Mouse (Mus musculus) megakaryocyte, embryonic 14.5 days (primary cell): ENCODE results near the gene Rnf157. TPM values are rescaled to one million over a fixed set of nuclear protein-coding genes. Genes with fewer than 3 reads are reported as not detected.

ENCODE experiments used
- H3K27me3 ChIP-seq: replicated peaks from 2 replicates; pipeline ENCODE3; 2012; ENCODE audit warnings: inconsistent platforms
- H3K36me3 ChIP-seq: replicated peaks from 2 replicates; pipeline ENCODE3; 2012; ENCODE audit warnings: low read length, inconsistent platforms, mixed read lengths
- H3K4me1 ChIP-seq: 2 replicates; pipeline ENCODE4 v1.6.1; 2012; ENCODE audit warnings: inconsistent platforms
- H3K4me3 ChIP-seq: replicated peaks from 2 replicates; pipeline ENCODE3; 2012; ENCODE audit warnings: moderate library complexity, mild to moderate bottlenecking, inconsistent platforms
- H3K9me3 ChIP-seq: 2 replicates; pipeline ENCODE4 v1.6.1; 2012; ENCODE audit warnings: inconsistent platforms
- FLI1 ChIP-seq: IDR thresholded peaks from 2 replicates; pipeline ENCODE4 v1.6.1; 2012; ENCODE audit warnings: low read length, inconsistent platforms, mixed read lengths
- GATA1 ChIP-seq: IDR thresholded peaks from 3 replicates; pipeline ENCODE4 v1.6.1; 2012; ENCODE audit warnings: mixed read lengths, low read length, inconsistent platforms, borderline replicate concordance
- polyA plus RNA-seq: library from polyadenylated mRNA; stranded (reverse); fragments of >175 nt; gene quantifications from 2 replicates; pipeline ENCODE4 v1.2.3, GENCODE M21; 2012; ENCODE audit warnings: low replicate concordance; ENCODE audit not compliant: insufficient read depth

Gene Rnf157
- polyA plus RNA-seq, 1 experiment: 1.8 TPM

DNA sequence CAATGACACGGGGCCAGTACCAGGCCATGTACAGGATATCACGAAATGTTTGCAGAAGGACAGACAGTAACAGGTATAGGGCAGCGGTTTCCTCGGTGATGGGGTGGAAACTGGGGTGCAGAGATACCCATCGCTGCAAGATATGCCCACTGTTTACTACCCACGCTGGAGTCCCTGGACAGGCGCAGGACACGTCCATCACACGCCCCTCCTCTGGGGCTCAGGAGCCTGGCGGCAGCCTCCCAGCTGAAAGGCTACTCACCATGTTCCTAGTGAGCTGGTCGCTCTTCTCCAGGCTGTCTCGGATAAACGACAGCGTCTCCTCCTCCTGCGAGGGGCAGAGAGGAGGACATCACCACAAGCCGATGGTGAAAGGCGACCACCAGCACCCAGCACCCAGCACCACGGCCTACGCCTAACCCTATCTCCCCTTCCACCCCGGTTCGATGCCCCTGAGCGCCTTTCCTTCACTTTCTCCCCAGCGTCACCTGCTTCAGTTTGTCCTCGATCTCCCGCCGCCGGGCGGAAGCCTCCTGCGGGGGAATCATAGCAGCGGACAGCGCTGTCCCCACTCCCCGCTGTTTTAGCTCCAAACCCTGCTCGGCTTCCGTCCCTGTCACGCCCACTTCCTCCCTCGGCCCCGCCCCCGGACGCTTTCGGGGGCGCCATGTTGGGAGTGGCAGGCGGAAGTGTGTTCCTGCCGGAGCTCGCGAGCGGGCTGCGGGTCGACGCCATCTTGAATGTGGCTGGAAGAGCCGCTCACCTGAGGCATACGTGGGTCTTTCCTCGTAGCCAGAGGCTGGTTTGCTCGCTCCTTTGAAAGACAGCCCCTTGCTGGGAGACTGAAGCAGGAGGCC, 106.5 kb downstream of the Rnf157 start:
- H3K4me3 ChIP-seq: peak overlapping the region; percentile 99
- peaks cover 7% of the 10 kb centered on the region; the same call in 1 of the 2 replicates for H3K9me3 ChIP-seq
- H3K36me3 ChIP-seq: peaks cover 40% of the 10 kb centered on the region
- H3K4me1 ChIP-seq: peaks cover 36% of the 10 kb centered on the region
- no peak for TF ChIP-seq FLI1
- no peak for TF ChIP-seq GATA1
- no peaks in the 10 kb centered on the region for H3K27me3 ChIP-seq

- peak overlapping the region; percentile 99 for H3K4me3 ChIP-seq
- TF ChIP-seq FLI1 (no peak), GATA1 (no peak)
- H3K4me1 ChIP-seq: peaks cover 33% of the 10 kb centered on the region
- peaks cover 50% of the 10 kb centered on the region for H3K36me3 ChIP-seq
- no peaks in the 10 kb centered on the region for H3K27me3 ChIP-seq
- peaks cover 7% of the 10 kb centered on the region; the same call in 1 of the 2 replicates for H3K9me3 ChIP-seq
Observed at GRCm38 (mm10) chr11:116305423-116305822, 107.4 kb downstream of the Rnf157 start.

DNA sequence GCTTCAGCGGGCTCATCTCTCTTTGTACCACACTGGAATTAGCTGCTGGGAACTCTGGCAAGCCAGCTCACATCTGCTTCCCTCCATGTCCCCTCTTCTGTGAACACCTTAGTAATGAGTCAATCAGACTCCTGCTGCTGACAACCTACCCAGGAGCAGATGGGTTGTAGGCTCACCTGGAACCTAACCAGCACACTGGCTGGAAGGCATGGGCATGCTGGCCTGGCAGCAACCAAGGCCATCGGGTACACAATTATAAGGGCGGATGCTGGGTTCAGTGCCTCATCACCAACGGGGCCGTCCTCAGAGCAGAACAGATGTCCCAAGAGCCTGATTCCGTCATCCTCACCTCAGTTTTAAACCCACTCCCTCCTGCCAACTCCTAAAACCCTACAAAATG, 114.2 kb downstream of the Rnf157 start:
- Histone ChIP-seq H3K4me1 (peaks cover 7% of the 10 kb centered on the region), H3K9me3 (peaks cover 7% of the 10 kb centered on the region; the same call in 1 of the 2 replicates), H3K27me3 (no peaks in the 10 kb centered on the region), H3K36me3 (peaks cover 98% of the 10 kb centered on the region), H3K4me3 (no peak overlapping the region)
- TF ChIP-seq GATA1 (no peak), FLI1 (no peak)

DNA sequence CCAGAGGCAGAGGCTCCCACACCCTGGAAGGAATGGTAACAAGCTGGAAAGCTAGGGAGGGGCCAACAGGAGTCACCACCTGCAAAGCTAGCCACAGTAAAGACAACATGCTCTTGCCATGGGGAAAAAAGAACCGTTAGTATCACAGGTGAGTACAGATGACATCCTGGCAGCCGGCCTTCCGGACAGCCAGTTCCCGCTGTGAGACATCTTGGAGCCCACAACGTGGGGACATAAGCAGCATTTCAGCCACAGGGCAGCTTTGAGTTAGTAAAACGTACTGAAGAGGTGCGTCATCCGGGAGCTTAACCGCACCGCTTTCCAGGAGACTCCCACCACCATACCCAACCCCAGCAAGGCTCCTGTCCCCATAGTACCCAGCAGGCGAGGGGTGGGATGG, 114.6 kb downstream of the Rnf157 start:
- peaks cover 97% of the 10 kb centered on the region for H3K36me3 ChIP-seq
- no peak overlapping the region for H3K4me3 ChIP-seq
- peaks cover 8% of the 10 kb centered on the region for H3K4me1 ChIP-seq
- TF ChIP-seq GATA1 (no peak), FLI1 (no peak)
- H3K9me3 ChIP-seq: peaks cover 7% of the 10 kb centered on the region; the same call in 1 of the 2 replicates
- H3K27me3 ChIP-seq: no peaks in the 10 kb centered on the region

DNA sequence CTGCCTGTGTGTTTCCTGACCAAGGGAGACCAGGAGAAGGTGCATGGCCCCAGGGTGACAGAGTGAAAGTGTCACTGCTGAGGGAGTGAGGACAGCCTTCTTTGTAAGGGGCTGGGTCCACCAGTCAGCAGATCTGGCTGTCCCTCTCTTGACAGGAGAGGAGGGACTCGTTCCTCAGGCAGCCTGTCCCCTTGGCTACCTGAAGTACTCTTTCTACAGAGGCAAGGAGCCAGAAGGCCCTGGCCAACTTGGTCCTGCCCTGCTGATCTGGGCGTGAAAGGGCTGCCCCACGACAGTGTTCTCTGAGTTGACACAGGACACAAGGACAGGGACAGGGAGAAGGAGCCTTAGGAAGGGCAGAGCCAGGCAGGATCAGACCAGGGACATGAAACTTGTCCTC, 115.8 kb downstream of the Rnf157 start:
- H3K9me3 ChIP-seq: peaks cover 4% of the 10 kb centered on the region; the same call in 1 of the 2 replicates
- no peak overlapping the region for H3K4me3 ChIP-seq
- peaks cover 97% of the 10 kb centered on the region for H3K36me3 ChIP-seq
- TF ChIP-seq FLI1: no peak
- TF ChIP-seq GATA1: no peak
- no peaks in the 10 kb centered on the region for H3K27me3 ChIP-seq
- H3K4me1 ChIP-seq: peaks cover 14% of the 10 kb centered on the region

- Histone ChIP-seq H3K4me1 (peaks cover 14% of the 10 kb centered on the region), H3K9me3 (no peaks in the 10 kb centered on the region), H3K27me3 (no peaks in the 10 kb centered on the region), H3K4me3 (no peak overlapping the region), H3K36me3 (peaks cover 97% of the 10 kb centered on the region)
- TF ChIP-seq FLI1 (no peak), GATA1 (no peak)
Observed at GRCm38 (mm10) chr11:116296191-116296734, 116.6 kb downstream of the Rnf157 start.

DNA sequence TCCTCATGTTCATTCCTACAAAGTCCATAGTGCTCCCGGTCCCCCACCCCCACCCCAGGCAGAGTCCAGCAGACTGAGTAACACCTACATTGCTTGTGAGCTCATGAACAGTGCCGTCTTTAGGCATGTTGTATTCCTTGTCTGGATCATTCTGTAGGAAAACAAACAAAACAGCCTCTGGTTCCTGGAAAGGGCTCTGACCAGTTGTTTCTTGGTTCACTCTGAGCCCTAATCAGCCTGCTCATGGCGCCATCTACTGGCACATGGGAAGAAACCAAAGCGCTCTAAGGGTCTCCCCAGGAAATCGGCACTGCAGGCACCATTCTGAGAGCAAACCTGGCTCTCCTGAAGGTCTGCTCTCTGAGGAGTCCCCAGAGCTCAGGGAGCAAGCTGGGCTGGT, 118.5 kb downstream of the Rnf157 start:
- TF ChIP-seq FLI1 (no peak), GATA1 (no peak)
- Histone ChIP-seq H3K27me3 (no peaks in the 10 kb centered on the region), H3K9me3 (no peaks in the 10 kb centered on the region), H3K4me3 (no peak overlapping the region), H3K36me3 (peaks cover 97% of the 10 kb centered on the region), H3K4me1 (peaks cover 21% of the 10 kb centered on the region)

GRCm38 (mm10) chr11:116293538-116294137, 119.2 kb downstream of the Rnf157 start:
- Histone ChIP-seq H3K4me3 (no peak overlapping the region), H3K4me1 (peaks cover 21% of the 10 kb centered on the region), H3K27me3 (no peaks in the 10 kb centered on the region), H3K36me3 (peaks cover 97% of the 10 kb centered on the region), H3K9me3 (no peaks in the 10 kb centered on the region)
- no peak for TF ChIP-seq GATA1
- TF ChIP-seq FLI1: no peak

GRCm38 (mm10) chr11:116292401-116292800, 120.4 kb downstream of the Rnf157 start:
- Histone ChIP-seq H3K4me1 (peaks cover 23% of the 10 kb centered on the region), H3K27me3 (no peaks in the 10 kb centered on the region), H3K4me3 (no peak overlapping the region), H3K9me3 (no peaks in the 10 kb centered on the region), H3K36me3 (peaks cover 99% of the 10 kb centered on the region)
- TF ChIP-seq GATA1 (no peak), FLI1 (no peak)

GRCm38 (mm10) chr11:116290556-116290955, 122.3 kb downstream of the Rnf157 start:
- Histone ChIP-seq H3K27me3 (peaks cover 6% of the 10 kb centered on the region), H3K4me3 (no peak overlapping the region), H3K4me1 (peaks cover 27% of the 10 kb centered on the region), H3K36me3 (peaks cover 84% of the 10 kb centered on the region), H3K9me3 (no peaks in the 10 kb centered on the region)
- TF ChIP-seq FLI1 (no peak), GATA1 (no peak)

DNA sequence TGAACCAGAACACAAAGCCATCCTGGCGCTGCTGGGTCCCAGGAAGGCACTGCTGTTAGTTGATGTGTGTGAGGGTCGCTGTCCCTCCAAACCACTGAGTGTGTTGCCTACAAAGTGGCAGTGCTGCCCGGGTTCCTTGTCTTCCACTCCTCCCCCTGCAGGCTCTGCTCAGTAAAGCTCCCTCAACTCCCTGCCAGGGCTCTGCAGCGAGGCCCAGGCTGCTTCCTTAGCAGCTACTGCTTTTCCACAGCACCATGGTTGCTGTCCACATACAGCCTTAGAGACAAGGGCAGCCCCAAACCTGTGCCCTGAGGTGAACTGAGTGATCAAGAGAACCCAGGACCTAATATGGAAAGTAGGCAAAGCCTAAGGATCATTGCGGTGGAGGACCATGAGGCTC, 125.5 kb downstream of the Rnf157 start:
- Histone ChIP-seq H3K9me3 (peaks cover 23% of the 10 kb centered on the region), H3K27me3 (peaks cover 38% of the 10 kb centered on the region), H3K4me1 (peaks cover 25% of the 10 kb centered on the region), H3K36me3 (peaks cover 53% of the 10 kb centered on the region), H3K4me3 (no peak overlapping the region)
- TF ChIP-seq FLI1 (no peak), GATA1 (no peak)

Other genes starting within 250 kb of the Rnf157 start
- 33.9 and 37.8 TPM in 2 replicates for gene Fbf1, start 244.9 kb downstream of the Rnf157 start, polyA plus RNA-seq
- gene Ten1, start 214.2 kb downstream of the Rnf157 start, polyA plus RNA-seq: 181 and 219 TPM in 2 replicates
- 1.7 and 3.3 TPM in 2 replicates for gene Acox1, start 214.0 kb downstream of the Rnf157 start, polyA plus RNA-seq
- gene Evpl, start 175.0 kb downstream of the Rnf157 start, polyA plus RNA-seq: 0.34 TPM in 1 of 2 replicates, not detected in the other
- 4.7 and 34.1 TPM in 2 replicates for gene Srp68, start 138.8 kb downstream of the Rnf157 start, polyA plus RNA-seq
- gene Galr2, start 132.1 kb downstream of the Rnf157 start, polyA plus RNA-seq: not detected in 2 replicates
- gene Exoc7, start 105.8 kb downstream of the Rnf157 start, polyA plus RNA-seq: 2.7 and 6.7 TPM in 2 replicates
- 0.12 and 0.84 TPM in 2 replicates for gene Foxj1, start 77.6 kb downstream of the Rnf157 start, polyA plus RNA-seq
- gene Ubald2, start 21.1 kb upstream of the Rnf157 start, polyA plus RNA-seq: 443 and 805 TPM in 2 replicates
- not detected in 2 replicates for gene Qrich2, start 53.2 kb upstream of the Rnf157 start, polyA plus RNA-seq
- gene Prpsap1, start 81.2 kb upstream of the Rnf157 start, polyA plus RNA-seq: 18.2 and 20.3 TPM in 2 replicates
- 0.10 and 3.5 TPM in 2 replicates for gene Sphk1, start 117.9 kb upstream of the Rnf157 start, polyA plus RNA-seq
- gene Ube2o, start 168.4 kb upstream of the Rnf157 start, polyA plus RNA-seq: 67.5 and 115 TPM in 2 replicates
- 0.21 and 2.2 TPM in 2 replicates for gene Aanat, start 173.4 kb upstream of the Rnf157 start, polyA plus RNA-seq
- gene Rhbdf2, start 214.0 kb upstream of the Rnf157 start, polyA plus RNA-seq: 22.9 and 66.2 TPM in 2 replicates
- not detected in 2 replicates for gene Prcd, start 240.5 kb upstream of the Rnf157 start, polyA plus RNA-seq
- not detected in 2 replicates for gene Cygb, start 241.3 kb upstream of the Rnf157 start, polyA plus RNA-seq